Mouse (Mus musculus) cerebellum, postnatal 4 days (tissue): Measurements from ENCODE around the gene Zfp398.
A peak's percentile ranks its signal among the peaks of the same experiment; 100 is the strongest.

Experiments used
- DNase-seq, 2 experiments: peaks; one replicate each; pipeline ENCODE4 v3.0.0; 2022; ENCODE audit warnings: low spot score in 2 of 2, mixed read lengths in 1 of 2

Gene Zfp398

GRCm38 (mm10) chr6:47903587-47903986 is 68.1 kb downstream of the Zfp398 start:
- DNase-seq, result no peak

DNA sequence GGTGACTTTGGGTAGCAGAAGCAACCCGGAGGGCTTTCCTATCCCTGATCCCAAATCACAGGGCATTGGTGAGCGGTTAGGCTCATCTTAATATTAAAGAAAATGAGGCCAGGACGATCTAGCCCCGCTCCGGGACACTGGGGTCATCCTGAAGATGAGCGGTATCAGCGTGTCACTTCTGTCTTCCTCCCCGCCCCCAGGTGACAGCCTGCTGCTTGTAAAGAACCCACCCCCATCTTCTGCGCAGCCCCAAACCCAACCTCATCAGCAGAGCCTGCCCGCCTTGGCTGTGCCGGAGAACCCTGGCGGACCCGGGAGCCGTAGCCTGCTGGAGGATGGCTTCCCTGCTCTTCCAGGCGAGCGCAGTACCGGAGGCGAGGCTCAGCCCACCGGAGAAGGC is 68.9 kb downstream of the Zfp398 start:
- DNase-seq, result no peak

DNA sequence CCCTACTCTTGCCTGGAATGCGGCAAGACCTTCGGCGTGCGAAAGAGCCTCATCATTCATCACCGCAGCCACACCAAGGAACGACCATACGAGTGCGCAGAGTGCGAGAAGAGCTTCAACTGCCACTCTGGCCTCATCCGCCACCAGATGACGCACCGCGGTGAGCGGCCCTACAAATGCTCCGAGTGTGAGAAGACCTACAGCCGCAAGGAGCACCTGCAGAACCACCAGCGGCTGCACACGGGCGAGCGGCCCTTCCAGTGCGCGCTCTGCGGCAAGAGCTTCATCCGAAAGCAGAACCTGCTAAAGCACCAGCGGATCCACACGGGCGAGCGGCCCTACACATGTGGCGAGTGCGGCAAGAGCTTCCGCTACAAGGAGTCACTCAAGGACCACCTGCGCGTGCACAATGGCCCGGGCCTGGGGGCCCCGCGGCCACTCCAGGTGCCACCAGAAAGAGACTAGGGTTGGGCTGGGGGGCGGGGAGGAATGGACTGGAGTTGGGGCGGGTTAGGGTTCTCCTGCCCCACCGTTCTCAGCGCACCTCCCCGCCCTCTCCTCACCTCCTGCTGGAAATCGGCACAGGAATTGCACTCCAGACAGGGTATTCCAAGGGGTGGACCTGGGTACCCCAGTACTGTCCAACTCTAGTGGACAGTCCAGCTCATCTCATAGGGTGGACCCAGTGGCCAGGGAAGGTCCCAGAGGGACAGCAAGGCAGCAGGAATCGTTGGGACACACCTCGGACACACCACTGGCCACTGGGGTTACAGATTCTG is 69.6 kb downstream of the Zfp398 start:
- DNase-seq, result no peak

- DNase-seq, result no peak
These were observed 70.9 kb downstream of the Zfp398 start for GRCm38 (mm10) chr6:47906326-47906725.

GRCm38 (mm10) chr6:47909007-47909406 is 73.5 kb downstream of the Zfp398 start:
- DNase-seq, result no peak

- no peak for DNase-seq
These were observed 76.2 kb downstream of the Zfp398 start for GRCm38 (mm10) chr6:47911650-47912049.

DNA sequence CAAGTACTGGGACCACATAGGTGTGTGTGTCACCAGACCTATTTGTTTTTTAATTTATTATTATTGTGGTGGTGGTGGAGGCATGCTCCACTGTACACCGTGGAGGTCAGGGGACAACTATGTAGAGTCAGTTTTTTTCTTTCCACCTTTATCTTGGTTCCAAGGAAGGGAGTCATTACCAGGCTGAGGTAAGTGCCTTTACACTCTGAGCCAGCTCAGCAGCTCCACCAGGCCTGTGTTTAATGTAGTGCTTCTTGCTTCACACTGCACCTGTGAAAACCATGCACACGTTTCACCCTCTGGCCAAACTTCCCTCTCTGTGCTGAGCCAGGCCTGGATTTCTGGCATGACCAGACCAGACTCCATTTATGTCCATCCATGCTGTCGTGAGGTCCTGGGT is 77.5 kb downstream of the Zfp398 start:
- DNase-seq, result no peak

- no peak for DNase-seq
These were observed 81.6 kb downstream of the Zfp398 start for GRCm38 (mm10) chr6:47917051-47917450.

GRCm38 (mm10) chr6:47918768-47919274 is 83.4 kb downstream of the Zfp398 start:
- no peak for DNase-seq

- DNase-seq, result no peak
These were observed 84.4 kb downstream of the Zfp398 start for GRCm38 (mm10) chr6:47919646-47920446.

DNA sequence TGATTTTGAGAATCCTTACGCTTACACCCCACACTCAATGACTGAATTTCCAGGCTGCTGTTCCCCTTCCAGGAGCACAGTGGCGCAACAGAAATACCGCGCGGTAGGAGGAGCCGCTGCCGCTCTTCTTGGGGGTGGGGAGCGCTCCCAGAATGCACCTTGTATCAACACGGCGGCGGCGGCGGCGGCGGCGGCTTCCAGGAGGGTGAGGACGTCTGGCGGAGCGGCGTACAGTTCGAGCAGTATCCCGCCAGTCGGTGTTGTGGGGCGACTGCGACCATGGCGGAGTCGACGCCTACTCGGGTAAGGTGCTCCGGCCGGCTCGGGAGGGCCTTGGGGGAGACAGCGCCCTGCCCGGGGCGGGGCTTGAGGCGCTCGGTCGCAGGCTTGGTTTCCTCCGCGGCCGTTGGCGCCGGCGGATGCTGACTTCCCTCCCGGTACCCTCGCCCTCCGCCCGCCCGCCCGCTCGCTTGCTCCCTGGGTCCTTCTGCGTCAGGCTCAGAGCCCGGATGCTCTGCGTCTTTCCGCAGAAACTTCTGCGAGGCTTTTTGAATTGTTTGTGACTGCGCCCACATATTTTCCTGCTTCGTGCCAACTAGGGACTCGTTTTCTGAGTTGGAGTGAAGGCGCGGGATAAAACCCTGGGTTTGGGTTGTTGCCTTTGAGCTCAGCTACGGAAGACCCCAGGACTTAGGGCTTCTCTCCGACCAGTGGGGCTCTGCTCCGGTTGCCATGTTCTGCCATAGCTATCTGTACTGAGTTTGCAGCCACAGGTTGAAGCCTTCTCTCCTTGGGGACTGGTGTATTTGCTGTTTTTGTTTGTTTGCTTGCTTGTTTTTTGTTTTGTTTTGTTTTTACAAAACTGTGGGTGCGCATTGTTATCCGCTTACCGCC is 85.2 kb downstream of the Zfp398 start, which contains the start of gene Zfp212:
Zfp212 (plus strand) TSS at position 30 of the 894 bp plus-strand sequence.
- peak; percentile 60 to 80 for DNase-seq
